Mouse (Mus musculus) spleen, postnatal 14 days (tissue): Measurements from ENCODE around the gene Phtf1.

Experiments
- DNase-seq, 2 experiments: peaks; one replicate each; pipeline ENCODE4 v3.0.0; 2021 to 2022; ENCODE audit warnings: low spot score in 2 of 2

Phtf1 gene

GRCm38 (mm10) chr3:103967861-103968691 is at the start of gene Phtf1:
Gene Phtf1, plus strand, starts transcription at chr3:103968110.
- peak; percentile 73 to 81 for DNase-seq

- DNase-seq, result no peak
Measured at GRCm38 (mm10) chr3:103920094-103920493, 47.8 kb upstream of the Phtf1 start.

DNA sequence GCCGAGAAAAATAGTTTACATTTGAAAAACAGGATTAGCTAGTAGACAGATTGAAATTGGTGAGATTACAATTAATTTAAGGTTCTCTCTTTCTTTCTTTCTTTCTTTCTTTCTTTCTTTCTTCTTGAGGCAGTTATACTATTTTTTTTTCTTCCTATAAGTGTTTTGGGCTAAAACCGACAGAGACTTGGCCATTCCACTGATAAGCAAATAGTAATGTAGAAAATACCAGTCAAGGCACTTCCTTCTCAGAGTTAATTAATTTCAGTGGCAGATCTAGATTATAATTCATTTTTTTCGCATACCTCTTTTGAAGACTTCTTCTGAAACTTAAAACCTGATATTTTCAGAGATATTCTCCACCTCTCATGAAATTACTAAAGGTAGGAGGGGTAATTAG is 42.6 kb upstream of the Phtf1 start:
- no peak for DNase-seq

DNA sequence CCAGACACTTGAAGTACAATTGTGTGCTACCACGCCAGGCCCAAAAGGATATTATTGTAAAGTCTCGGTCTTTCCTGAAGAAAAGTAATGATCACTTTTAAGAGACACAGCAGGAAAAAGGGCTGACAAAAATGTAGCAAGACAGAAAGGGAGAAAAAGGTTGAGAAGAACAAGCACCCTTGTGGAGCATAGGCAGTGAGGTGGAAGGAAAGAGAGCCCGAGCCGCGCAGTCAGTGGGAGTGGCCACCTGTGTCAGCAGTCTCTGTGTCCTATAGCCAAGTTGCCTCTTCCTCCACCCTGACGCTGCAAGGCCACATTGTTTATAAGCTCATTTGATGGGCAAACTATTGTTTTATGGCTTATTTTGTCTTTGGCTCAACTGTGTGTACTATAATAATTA is 40.4 kb upstream of the Phtf1 start:
- peak in 1 of 2 experiments; percentile 28 for DNase-seq

DNA sequence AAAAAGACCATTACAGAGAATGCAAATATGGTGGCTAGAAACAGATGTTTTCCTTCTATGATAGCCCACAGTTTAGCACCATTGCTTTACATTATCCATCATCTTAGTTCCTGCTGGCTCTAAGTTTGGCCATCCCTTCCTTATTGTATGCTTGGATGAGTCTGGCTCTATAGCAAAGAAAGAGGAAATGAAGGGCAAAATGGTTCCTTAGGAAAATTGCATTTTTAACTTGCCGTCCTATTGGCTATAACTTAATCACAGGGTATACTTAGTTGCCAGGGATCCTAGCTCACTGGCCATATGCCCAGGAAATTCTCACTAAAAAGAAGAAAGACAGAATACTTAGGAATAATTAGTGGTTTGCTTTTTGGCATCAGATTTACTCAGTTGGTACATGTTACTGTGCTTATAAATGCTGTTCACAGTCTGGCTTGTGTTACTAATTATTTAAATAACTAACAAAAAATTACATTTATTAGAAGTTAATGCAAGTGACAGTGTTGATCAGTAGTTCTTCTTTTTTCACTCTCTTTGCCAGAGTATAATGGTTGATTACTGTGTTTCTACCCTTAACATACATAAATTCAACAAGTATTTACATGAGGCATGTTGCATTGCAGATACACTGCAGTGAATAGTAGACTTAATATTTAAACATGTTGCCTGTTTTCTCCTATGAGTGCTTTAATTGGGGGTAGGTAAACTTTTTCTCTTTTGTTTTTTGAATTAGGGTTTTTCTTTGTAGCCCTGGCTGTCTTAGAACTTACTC is 22.9 kb upstream of the Phtf1 start:
- no peak for DNase-seq

GRCm38 (mm10) chr3:103948666-103949065 is 19.2 kb upstream of the Phtf1 start:
- no peak for DNase-seq

DNA sequence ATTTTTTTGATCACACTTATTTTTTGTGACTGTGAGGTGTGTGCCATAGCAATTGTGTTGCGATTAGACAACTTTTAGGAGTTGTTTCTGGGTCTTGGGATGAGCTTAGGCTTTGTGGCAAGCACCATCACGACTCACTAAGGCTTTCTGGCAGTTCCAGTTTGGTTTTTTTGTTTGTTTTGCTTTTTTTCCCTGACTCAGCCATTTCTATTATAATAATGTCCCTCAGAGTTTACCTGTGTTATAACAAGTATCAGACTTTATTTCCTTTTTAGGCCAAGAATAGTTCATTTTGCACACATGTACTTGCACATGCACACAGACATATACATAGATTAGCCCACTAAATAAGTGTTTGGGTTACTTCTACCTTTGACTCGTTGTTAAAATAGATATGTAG is 7.3 kb upstream of the Phtf1 start:
- DNase-seq, result no peak

DNA sequence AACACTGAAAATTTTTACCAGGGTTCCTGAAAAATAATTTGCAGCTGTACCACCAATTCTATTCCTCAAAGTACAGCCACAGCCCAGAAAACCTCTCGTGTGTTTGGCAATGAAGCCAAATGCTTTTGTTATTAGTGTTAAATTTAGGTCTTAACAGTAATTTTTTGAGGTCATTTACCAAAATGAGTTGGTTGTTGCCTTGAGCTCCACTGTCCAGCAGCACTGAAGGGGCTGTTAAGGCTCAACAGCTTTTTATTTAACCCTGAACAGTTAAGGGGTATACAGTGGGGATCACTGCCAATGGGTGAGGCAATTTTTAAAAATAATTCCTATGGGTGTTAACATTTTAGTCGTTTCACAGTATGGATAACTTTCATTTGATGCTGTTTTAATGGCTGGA is 679 bp upstream of the Phtf1 start:
- no peak for DNase-seq

GRCm38 (mm10) chr3:103968701-103969100 is 791 bp downstream of the Phtf1 start:
- DNase-seq, result no peak

DNA sequence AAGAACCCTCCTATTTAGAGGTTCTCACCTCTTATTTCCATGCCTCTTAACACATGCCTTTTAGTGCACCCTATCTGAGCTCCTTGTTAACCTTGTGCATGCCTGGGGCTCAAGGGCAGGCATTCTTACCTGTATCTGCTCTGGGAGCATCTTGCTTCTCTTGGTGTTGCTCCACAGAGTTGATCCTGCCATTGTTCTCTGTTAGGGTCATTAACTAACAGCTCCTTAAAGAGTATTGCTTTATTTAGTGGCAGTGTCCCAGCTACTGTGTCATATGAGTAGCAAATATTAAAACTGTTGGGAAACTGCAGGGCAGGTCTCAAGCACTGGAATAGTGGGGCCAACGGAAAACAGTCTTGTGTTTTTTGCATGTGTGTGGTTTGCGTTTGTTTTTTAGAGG is 3.2 kb downstream of the Phtf1 start:
- no peak for DNase-seq

GRCm38 (mm10) chr3:103984556-103984955 is 16.6 kb downstream of the Phtf1 start:
- no peak for DNase-seq

GRCm38 (mm10) chr3:103985194-103985593 is 17.3 kb downstream of the Phtf1 start:
- DNase-seq, result no peak

DNA sequence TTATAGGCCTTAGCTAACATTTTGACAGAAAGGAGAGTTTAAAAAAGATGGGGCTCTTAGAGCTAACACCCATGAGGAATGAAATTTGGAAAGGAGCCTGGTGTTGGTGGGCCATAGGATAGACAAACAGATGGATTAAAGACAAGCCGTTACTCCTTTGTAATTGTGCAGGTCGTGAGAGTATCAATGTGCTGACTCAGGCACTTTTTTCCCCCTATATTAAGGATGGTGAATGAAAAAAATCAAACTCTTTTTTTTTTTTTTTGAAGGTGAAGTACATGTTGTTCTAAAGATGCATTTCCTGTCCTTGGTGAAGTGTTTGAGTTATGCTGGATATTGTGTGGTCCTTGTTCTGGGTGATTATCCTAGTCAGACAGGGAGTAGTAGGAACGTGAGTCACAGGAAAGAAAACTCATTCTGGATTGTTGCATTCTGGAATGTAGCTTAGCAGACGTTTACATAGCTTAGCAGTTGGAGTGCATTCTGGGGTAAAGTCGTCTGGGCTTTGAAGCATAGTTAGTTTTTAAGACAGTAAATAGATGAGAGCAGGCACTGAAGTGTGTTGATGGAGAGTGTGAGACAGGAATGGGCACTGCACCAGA is 20.0 kb downstream of the Phtf1 start:
- DNase-seq, result no peak

GRCm38 (mm10) chr3:103989352-103989751 is 21.4 kb downstream of the Phtf1 start:
- DNase-seq, result no peak

DNA sequence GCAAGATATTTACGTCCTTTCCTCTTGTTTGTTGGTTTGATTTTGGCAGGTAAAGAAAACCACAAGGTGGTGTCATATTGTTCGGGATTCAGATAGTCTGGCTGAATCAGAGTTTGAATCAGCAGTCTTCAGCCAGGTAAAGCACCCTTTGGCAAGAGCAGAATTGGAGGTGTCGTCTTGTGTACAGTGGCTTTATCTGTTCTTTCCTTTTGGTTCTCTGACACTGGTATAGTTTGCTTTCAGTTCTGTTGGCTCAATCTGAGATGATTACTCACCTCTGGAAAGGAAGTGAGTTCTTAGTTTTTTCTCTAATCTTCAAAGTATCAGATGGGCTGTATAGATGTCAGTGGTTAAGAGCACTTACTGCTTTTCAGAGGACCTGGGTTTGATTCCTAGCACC is 23.4 kb downstream of the Phtf1 start:
- no peak for DNase-seq

- no peak for DNase-seq
Measured at GRCm38 (mm10) chr3:103998724-103999123, 30.8 kb downstream of the Phtf1 start.

DNA sequence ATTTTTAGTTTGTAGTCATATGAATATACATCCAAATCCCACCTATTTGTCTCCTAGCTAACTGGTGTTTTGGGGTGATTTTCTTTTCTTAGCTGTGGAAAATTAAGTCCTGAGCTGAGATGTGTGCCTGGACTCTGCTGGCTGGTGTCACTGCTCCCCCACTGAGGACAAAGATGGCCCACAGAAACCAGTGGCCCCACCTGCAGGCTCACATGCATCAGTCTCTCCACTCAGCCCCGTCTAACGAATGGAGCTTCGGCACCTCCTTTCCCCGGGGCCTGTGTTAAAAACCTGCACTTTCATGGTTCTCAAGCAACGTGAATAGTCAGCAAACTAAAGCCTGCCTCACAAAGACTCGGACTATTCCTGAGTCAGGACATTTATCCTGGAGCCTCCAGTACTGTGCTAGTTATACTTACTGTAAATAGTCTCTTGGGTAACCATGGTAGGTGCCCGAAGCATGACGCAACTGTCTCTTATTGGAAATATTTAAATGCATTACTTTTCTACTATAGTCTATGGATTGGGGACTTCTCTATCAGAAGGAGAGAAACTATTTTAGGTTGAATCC is 39.1 kb downstream of the Phtf1 start:
- DNase-seq, result no peak

- no peak for DNase-seq
Measured at GRCm38 (mm10) chr3:104007479-104007878, 39.6 kb downstream of the Phtf1 start.

DNA sequence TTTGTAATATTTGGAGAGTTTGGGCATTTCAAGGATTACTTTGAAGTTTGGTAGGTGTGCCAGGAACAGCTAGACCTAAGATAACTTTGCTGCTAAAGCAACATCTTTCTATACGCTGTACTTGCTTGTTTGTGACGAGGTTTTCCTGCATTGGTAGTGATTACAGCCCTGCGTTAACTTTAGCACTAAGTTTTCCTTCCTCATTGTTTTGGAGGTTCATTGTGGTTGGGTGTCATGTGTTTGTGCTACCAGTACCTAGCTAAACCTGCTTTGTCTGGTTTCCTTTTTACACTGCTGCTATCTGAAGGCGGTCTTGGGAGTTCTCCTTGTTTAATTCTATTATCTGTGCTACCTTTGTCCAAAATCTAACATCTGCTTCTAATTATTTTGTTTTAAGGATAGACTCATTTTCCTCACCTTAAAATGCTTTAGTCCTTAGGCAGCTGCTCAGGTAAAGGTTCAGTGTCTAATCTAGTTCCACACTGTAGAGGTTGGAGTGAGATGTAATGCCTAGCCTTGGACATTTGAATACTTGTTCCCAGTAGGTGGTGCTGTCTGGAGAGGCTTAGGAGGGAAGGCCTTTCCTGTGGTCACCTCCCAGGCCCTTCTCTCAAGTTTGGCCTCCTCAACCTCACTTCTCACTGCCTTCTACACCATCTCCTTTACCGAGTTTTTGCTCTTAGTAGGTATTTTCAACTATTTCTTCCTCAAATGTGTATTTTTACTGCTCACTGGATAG is 42.2 kb downstream of the Phtf1 start:
- no peak for DNase-seq

- DNase-seq, result no peak
Measured at GRCm38 (mm10) chr3:104011972-104012371, 44.1 kb downstream of the Phtf1 start.

- DNase-seq, result no peak
Measured at GRCm38 (mm10) chr3:104017931-104018330, 50.0 kb downstream of the Phtf1 start.

GRCm38 (mm10) chr3:104019453-104019852 is 51.5 kb downstream of the Phtf1 start:
- DNase-seq, result no peak
